Mouse (Mus musculus): ENCODE measurements around the gene Ccdc54. TPM values are rescaled to one million over a fixed set of nuclear protein-coding genes. Genes with fewer than 3 reads are reported as not detected.

The Ccdc54 gene
- total and polyA plus RNA-seq, 3 experiments, result not detected

DNA sequence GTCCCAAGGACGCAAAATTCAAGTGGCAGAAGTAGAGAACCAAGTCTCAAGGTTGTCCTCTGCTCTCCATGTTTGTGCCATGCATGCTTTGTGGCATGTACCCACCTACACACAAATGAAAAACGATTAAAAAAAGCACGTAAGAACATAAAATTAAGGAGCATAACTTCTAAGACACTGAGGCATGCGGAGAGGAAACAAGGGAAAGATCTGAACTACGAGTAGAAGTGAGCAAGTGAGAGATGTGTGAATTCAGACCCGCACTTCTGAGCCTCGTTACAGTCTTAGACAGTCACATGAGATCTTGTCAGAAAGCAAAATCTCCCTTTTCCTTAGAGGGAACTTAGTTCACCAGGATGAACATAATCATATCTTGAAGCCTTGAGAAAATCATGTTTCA, 3.8 kb downstream of the Ccdc54 start:
- H3K79me2 ChIP-seq (replicated peaks; ENCODE audit: control insufficient read depth, extremely low read depth, insufficient read depth, poor library complexity, severe bottlenecking), result no peaks in the 10 kb centered on the region
- H3K4me1 ChIP-seq (ENCODE audit: control insufficient read depth in 1 of 2, insufficient read depth in 2 of 2), result peaks cover 7 to 26% of the 10 kb centered on the region in 2 experiments
- DNase-seq (ENCODE audit: extremely low read depth), result no peak
- H3K27me3 ChIP-seq (replicated peaks), result no peaks in the 10 kb centered on the region
- no peak overlapping the region for H3K9ac ChIP-seq (ENCODE audit: insufficient read depth, low read depth)
- no peak overlapping the region for H3K4me3 ChIP-seq (replicated peaks in 1 of 3; ENCODE audit: low read depth in 2 of 3, low read length in 2 of 3, poor library complexity in 1 of 3)
- no peak overlapping the region for H3K27ac ChIP-seq (ENCODE audit: insufficient read depth, low read depth)
- no peak overlapping the region for H3K4me2 ChIP-seq (ENCODE audit: insufficient read depth, low read depth, poor library complexity, severe bottlenecking)
- no peaks in the 10 kb centered on the region for H3K9me3 ChIP-seq (replicated peaks; ENCODE audit: low read length)
- no peak for TF ChIP-seq BHLHE40 (IDR thresholded peaks at IDR 0.05; ENCODE audit: low read depth, low read length)
- TF ChIP-seq MXI1 (IDR thresholded peaks at IDR 0.05; ENCODE audit: low read depth, low read length), result no peak
- dilution Hi-C loops (cut with MboI; ENCODE audit: extremely low pct_ligation_motif_present, extremely low pct_unique_long_range_greater_than_20kb, low sequenced_read_pairs), result no loop called here
- no peaks in the 10 kb centered on the region for H3K36me3 ChIP-seq (replicated peaks in 1 of 2; ENCODE audit: control insufficient read depth in 1 of 2, insufficient read depth in 1 of 2, low read length in 1 of 2)
- in situ Hi-C loops (cut with MboI; ENCODE audit: low pct_ligation_motif_present, low pct_unique_long_range_greater_than_20kb, low sequenced_read_pairs), result no loop called here

DNA sequence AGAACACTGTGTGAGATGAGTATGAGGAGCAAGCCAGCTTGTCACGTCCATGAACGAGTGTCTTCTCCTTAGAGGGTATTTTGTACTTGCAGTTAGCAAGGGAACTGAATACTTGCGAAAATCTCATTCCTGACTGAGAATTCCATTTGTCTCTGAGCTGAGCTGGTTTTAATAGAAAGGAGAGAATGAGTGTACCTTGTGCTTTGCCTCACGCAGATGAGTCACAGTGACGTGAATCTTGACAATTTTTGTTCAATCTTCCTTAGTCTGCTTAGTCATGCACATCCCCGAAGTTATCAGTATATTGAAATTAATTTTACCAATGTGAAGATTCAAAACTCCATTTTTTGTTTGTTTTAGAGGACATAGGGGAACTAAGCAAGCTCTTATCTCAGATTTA, 12.6 kb downstream of the Ccdc54 start:
- dilution Hi-C loops (cut with MboI; ENCODE audit: extremely low pct_ligation_motif_present, extremely low pct_unique_long_range_greater_than_20kb, low sequenced_read_pairs), result no loop called here

DNA sequence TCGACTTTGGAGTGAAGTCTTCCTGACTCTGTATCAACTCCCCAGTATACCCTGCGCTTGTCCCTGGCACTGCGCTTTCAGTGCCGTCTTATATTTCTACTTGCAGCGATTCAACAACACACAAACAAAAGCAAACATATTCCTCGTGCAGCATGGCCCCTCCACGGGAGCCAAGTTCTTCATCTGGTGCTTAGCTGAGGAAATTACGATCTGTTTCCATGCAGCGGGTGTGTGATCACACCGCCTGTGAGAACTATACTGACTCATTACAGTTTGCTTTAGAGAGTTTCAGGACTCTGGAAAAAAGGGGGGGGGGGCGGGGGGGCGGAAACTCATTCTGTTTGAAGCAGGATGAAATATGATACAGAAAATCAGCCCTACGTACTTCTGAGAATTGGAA, 18.4 kb downstream of the Ccdc54 start:
- in situ Hi-C loops (cut with MboI; ENCODE audit: low pct_ligation_motif_present, low pct_unique_long_range_greater_than_20kb, low sequenced_read_pairs), result no loop called here
- TF ChIP-seq USF2 (conservative IDR thresholded peaks at IDR 0.05; ENCODE audit: low read depth, low read length) (no peak), RCOR1 (conservative IDR thresholded peaks at IDR 0.05; ENCODE audit: low read depth, low read length) (no peak), CHD2 (IDR thresholded peaks at IDR 0.05; ENCODE audit: low read length) (no peak), CTCF (conservative IDR thresholded peaks at IDR 0.05 in 1 of 2, IDR thresholded peaks at IDR 0.05 in 1 of 2; ENCODE audit: low read depth in 2 of 2, low read length in 2 of 2) (no peak), KAT2A (IDR thresholded peaks at IDR 0.05; ENCODE audit: insufficient replicate concordance, low read length) (no peak), HCFC1 (IDR thresholded peaks at IDR 0.05; ENCODE audit: low read depth, low read length) (no peak), ZMIZ1 (IDR thresholded peaks at IDR 0.05; ENCODE audit: low read depth, low read length) (no peak), GABPA (IDR thresholded peaks at IDR 0.05; ENCODE audit: insufficient replicate concordance, low read depth, low read length) (no peak), ZC3H11A (IDR thresholded peaks at IDR 0.05; ENCODE audit: low read depth, low read length) (no peak), ETS1 (conservative IDR thresholded peaks at IDR 0.05; ENCODE audit: low read depth, low read length) (no peak), RAD21 (IDR thresholded peaks at IDR 0.05; ENCODE audit: low read depth, low read length) (no peak)
- H3K9ac ChIP-seq (ENCODE audit: insufficient read depth, low read depth), result no peak overlapping the region
- H3K36me3 ChIP-seq (replicated peaks in 1 of 2; ENCODE audit: control insufficient read depth in 1 of 2, insufficient read depth in 1 of 2, low read length in 1 of 2), result peaks cover 0 to 21% of the 10 kb centered on the region in 2 experiments
- H3K27me3 ChIP-seq (replicated peaks), result no peaks in the 10 kb centered on the region
- H3K4me3 ChIP-seq (replicated peaks in 1 of 3; ENCODE audit: low read depth in 2 of 3, low read length in 2 of 3, poor library complexity in 1 of 3), result no peak overlapping the region
- H3K27ac ChIP-seq (ENCODE audit: insufficient read depth, low read depth), result no peak overlapping the region
- dilution Hi-C loops (cut with MboI; ENCODE audit: extremely low pct_ligation_motif_present, extremely low pct_unique_long_range_greater_than_20kb, low sequenced_read_pairs), result no loop called here
- H3K9me3 ChIP-seq (replicated peaks; ENCODE audit: low read length), result no peaks in the 10 kb centered on the region
- no peaks in the 10 kb centered on the region for H3K79me2 ChIP-seq (replicated peaks; ENCODE audit: control insufficient read depth, extremely low read depth, insufficient read depth, poor library complexity, severe bottlenecking)
- DNase-seq (ENCODE audit: extremely low read depth), result no peak
- H3K4me1 ChIP-seq (ENCODE audit: control insufficient read depth in 1 of 2, insufficient read depth in 2 of 2), result no peaks in the 10 kb centered on the region
- H3K4me2 ChIP-seq (ENCODE audit: insufficient read depth, low read depth, poor library complexity, severe bottlenecking), result no peak overlapping the region

More for the DNA sequence above, 12.6 kb downstream of the Ccdc54 start:
- Histone ChIP-seq H3K4me1 (ENCODE audit: control insufficient read depth in 1 of 2, insufficient read depth in 2 of 2) (no peaks in the 10 kb centered on the region), H3K27me3 (replicated peaks) (no peaks in the 10 kb centered on the region), H3K4me2 (ENCODE audit: insufficient read depth, low read depth, poor library complexity, severe bottlenecking) (no peak overlapping the region), H3K36me3 (replicated peaks in 1 of 2; ENCODE audit: control insufficient read depth in 1 of 2, insufficient read depth in 1 of 2, low read length in 1 of 2) (no peaks in the 10 kb centered on the region), H3K27ac (ENCODE audit: insufficient read depth, low read depth) (no peak overlapping the region), H3K79me2 (replicated peaks; ENCODE audit: control insufficient read depth, extremely low read depth, insufficient read depth, poor library complexity, severe bottlenecking) (no peaks in the 10 kb centered on the region), H3K9me3 (replicated peaks; ENCODE audit: low read length) (no peaks in the 10 kb centered on the region), H3K4me3 (replicated peaks in 1 of 3; ENCODE audit: low read depth in 2 of 3, low read length in 2 of 3, poor library complexity in 1 of 3) (no peak overlapping the region), H3K9ac (ENCODE audit: insufficient read depth, low read depth) (no peak overlapping the region)
- no peak for DNase-seq (ENCODE audit: extremely low read depth)
- TF ChIP-seq PAX5 (IDR thresholded peaks at IDR 0.05; ENCODE audit: low read length), result no peak
- no peak for TF ChIP-seq JUND (conservative IDR thresholded peaks at IDR 0.05; ENCODE audit: low read depth, low read length)
- TF ChIP-seq MAZ (IDR thresholded peaks at IDR 0.05; ENCODE audit: low read depth, low read length), result no peak
- no peak for TF ChIP-seq JUN (IDR thresholded peaks at IDR 0.05; ENCODE audit: insufficient read depth, low read depth, low read length)
- TF ChIP-seq ETS1 (conservative IDR thresholded peaks at IDR 0.05; ENCODE audit: low read depth, low read length), result no peak
- TF ChIP-seq RAD21 (IDR thresholded peaks at IDR 0.05; ENCODE audit: low read depth, low read length), result no peak
- no peak for TF ChIP-seq TCF12 (IDR thresholded peaks at IDR 0.05; ENCODE audit: low read depth, low read length)
- no peak for TF ChIP-seq POLR2AphosphoS2 (IDR thresholded peaks at IDR 0.05; ENCODE audit: low read depth, low read length)
- no peak for TF ChIP-seq IRF4 (IDR thresholded peaks at IDR 0.05; ENCODE audit: low read depth, low read length)
- TF ChIP-seq MEF2A (IDR thresholded peaks at IDR 0.05; ENCODE audit: borderline replicate concordance, low read depth, low read length), result no peak
- TF ChIP-seq MYC (IDR thresholded peaks at IDR 0.05; ENCODE audit: low read depth, low read length), result no peak
- no peak for TF ChIP-seq MXI1 (IDR thresholded peaks at IDR 0.05; ENCODE audit: low read depth, low read length)
- TF ChIP-seq NRF1 (IDR thresholded peaks at IDR 0.05; ENCODE audit: low read depth, low read length), result no peak
- no peak for TF ChIP-seq GABPA (IDR thresholded peaks at IDR 0.05; ENCODE audit: insufficient replicate concordance, low read depth, low read length)
- TF ChIP-seq CTCF (conservative IDR thresholded peaks at IDR 0.05 in 1 of 2, IDR thresholded peaks at IDR 0.05 in 1 of 2; ENCODE audit: low read depth in 2 of 2, low read length in 2 of 2), result no peak
- in situ Hi-C loops (cut with MboI; ENCODE audit: low pct_ligation_motif_present, low pct_unique_long_range_greater_than_20kb, low sequenced_read_pairs), result no loop called here

Measured in CH12.LX (cell line).